Mouse (Mus musculus) C2C12 (cell line): ENCODE measurements at regions not wholly inside any gene's neighbourhood (a gene's known extent, or its start where the extent isn't known, plus 50 kb on each side); places are given as distances from the start of the nearest gene placed in this dataset.

ENCODE experiments used
- H3K27me3 ChIP-seq: one replicate; pipeline ENCODE4 v1.6.1; 2011; ENCODE audit not compliant: control insufficient read depth, insufficient read depth, insufficient read length
- H3K36me3 ChIP-seq: one replicate; pipeline ENCODE4 v1.6.1; 2011; ENCODE audit not compliant: control insufficient read depth, insufficient read depth
- H3K4me3 ChIP-seq: one replicate; pipeline ENCODE4 v1.5.1; 2011; ENCODE audit warnings: mild to moderate bottlenecking, control low read depth; ENCODE audit not compliant: poor library complexity, insufficient read depth, severe bottlenecking
- H3K79me2 ChIP-seq: one replicate; pipeline ENCODE4 v1.6.1; 2011; ENCODE audit not compliant: control insufficient read depth, insufficient read depth
- H3K79me3 ChIP-seq: one replicate; pipeline ENCODE4 v1.6.1; 2011; ENCODE audit warnings: low read depth, control low read depth
- H3ac ChIP-seq: one replicate; pipeline ENCODE3; 2011; ENCODE audit warnings: low read depth; ENCODE audit not compliant: control insufficient read depth, insufficient read length
- CEBPB ChIP-seq: IDR thresholded peaks from one replicate; pipeline ENCODE4 v1.6.1; 2011; ENCODE audit warnings: low read depth, mild to moderate bottlenecking, control low read depth, moderate library complexity
- CTCF ChIP-seq: IDR thresholded peaks from one replicate; pipeline ENCODE4 v1.5.1; 2011; ENCODE audit not compliant: control insufficient read depth, insufficient read depth, insufficient read length
- FOSL1 ChIP-seq: IDR thresholded peaks from one replicate; pipeline ENCODE4 v1.8.0; 2011; ENCODE audit warnings: mild to moderate bottlenecking, low read length; ENCODE audit not compliant: poor library complexity, insufficient read depth, severe bottlenecking
- MAX ChIP-seq: IDR thresholded peaks from one replicate; pipeline ENCODE4 v1.6.1; 2011; ENCODE audit warnings: mild to moderate bottlenecking, control low read depth
- MYOD1 ChIP-seq: IDR thresholded peaks from one replicate; pipeline ENCODE4 v1.6.1; 2011; ENCODE audit warnings: low read depth; ENCODE audit not compliant: control insufficient read depth, insufficient read length
- MYOG ChIP-seq: IDR thresholded peaks from one replicate; pipeline ENCODE4 v1.6.1; 2011; ENCODE audit not compliant: control insufficient read depth, insufficient read length; ENCODE audit errors: extremely low read depth
- USF1 ChIP-seq: IDR thresholded peaks from one replicate; pipeline ENCODE4 v1.6.1; 2011; ENCODE audit warnings: low read depth, mild to moderate bottlenecking, control low read depth, moderate library complexity

GRCm38 (mm10) chr12:77074602-77075001 is 112.6 kb upstream of the Max start:
- H3K79me3 ChIP-seq = no peaks in the 10 kb centered on the region
- H3K4me3 ChIP-seq = no peak overlapping the region
- H3K27me3 ChIP-seq = no peaks in the 10 kb centered on the region
- no peaks in the 10 kb centered on the region for H3K36me3 ChIP-seq
- TF ChIP-seq USF1 (no peak), CTCF (no peak), CEBPB (no peak), MYOG (no peak), FOSL1 (no peak), MYOD1 (no peak), MAX (no peak)
- H3K79me2 ChIP-seq = no peaks in the 10 kb centered on the region
- H3ac ChIP-seq = no peak overlapping the region

- no peak overlapping the region for H3K4me3 ChIP-seq
- no peak overlapping the region for H3ac ChIP-seq
- no peaks in the 10 kb centered on the region for H3K27me3 ChIP-seq
- no peaks in the 10 kb centered on the region for H3K79me2 ChIP-seq
- H3K36me3 ChIP-seq = no peaks in the 10 kb centered on the region
- H3K79me3 ChIP-seq = no peaks in the 10 kb centered on the region
- TF ChIP-seq FOSL1 (no peak), CTCF (no peak), MYOG (no peak), MAX (no peak)
Observed at GRCm38 (mm10) chr12:77071700-77072099, 109.7 kb upstream of the Max start.

DNA sequence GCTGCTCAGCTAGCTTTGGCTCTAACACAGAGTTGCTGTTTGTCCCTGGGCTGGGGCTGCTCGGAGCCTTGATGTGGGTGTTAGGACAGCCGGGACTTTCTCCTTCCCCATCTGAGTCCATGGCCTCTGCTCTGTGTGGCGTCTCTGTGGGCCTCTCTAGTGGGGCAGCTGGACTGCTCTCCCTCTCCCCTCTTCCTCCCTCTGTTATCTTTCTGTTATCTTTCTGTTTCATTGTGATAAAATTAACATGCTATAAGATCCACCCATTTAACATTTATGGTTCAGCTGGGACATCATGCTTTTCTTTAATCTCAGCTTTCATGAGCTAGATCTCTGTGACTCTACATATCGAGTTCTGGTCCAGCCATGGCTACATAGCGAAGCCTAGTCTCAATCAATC is 105.9 kb upstream of the Max start:
- Histone ChIP-seq H3K36me3 (no peaks in the 10 kb centered on the region), H3ac (no peak overlapping the region), H3K79me3 (no peaks in the 10 kb centered on the region), H3K79me2 (no peaks in the 10 kb centered on the region), H3K27me3 (no peaks in the 10 kb centered on the region), H3K4me3 (no peak overlapping the region)
- TF ChIP-seq FOSL1 (no peak), CTCF (no peak), CEBPB (no peak), USF1 (no peak), MYOG (no peak), MYOD1 (no peak), MAX (no peak)

DNA sequence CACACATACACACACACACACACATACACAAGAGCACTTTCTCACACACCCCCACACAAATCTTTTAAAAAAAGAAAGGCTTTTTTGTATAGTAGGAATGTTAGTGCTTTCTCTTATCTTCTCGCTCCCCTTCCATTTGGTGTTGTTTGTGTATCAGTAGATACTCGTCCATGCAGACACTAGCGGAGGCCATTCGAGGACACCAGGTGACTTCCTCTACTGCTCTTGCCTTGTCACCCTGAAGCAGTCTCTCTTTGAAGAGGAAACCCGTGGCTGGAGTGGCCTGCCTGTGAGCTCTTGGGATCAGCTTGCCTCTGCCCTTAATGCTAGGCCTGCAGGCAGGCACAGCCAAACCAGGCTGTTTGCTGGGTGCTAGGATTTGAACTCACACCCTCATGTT is 105.1 kb upstream of the Max start:
- Histone ChIP-seq H3K36me3 (no peaks in the 10 kb centered on the region), H3K27me3 (no peaks in the 10 kb centered on the region), H3K79me2 (no peaks in the 10 kb centered on the region), H3K79me3 (no peaks in the 10 kb centered on the region), H3ac (no peak overlapping the region), H3K4me3 (no peak overlapping the region)
- TF ChIP-seq CEBPB (no peak), USF1 (no peak), MYOD1 (no peak), CTCF (no peak), FOSL1 (no peak), MYOG (no peak), MAX (no peak)

- Histone ChIP-seq H3ac (no peak overlapping the region), H3K36me3 (no peaks in the 10 kb centered on the region), H3K27me3 (no peaks in the 10 kb centered on the region), H3K79me2 (no peaks in the 10 kb centered on the region), H3K79me3 (no peaks in the 10 kb centered on the region), H3K4me3 (no peak overlapping the region)
- TF ChIP-seq CTCF (no peak), CEBPB (no peak), MAX (no peak), USF1 (no peak), MYOG (no peak), MYOD1 (no peak), FOSL1 (no peak)
Observed at GRCm38 (mm10) chr12:77065645-77066512, 103.9 kb upstream of the Max start.
